Mouse (Mus musculus) adrenal gland (tissue): ENCODE results near the gene Myom1.

Experiments used
- intact Hi-C: fragments of 180-260 bp; cut with DNase I; formaldehyde crosslinking; loops from one replicate; pipeline ENCODE4 v1.15.1; 2025

The Myom1 gene

DNA sequence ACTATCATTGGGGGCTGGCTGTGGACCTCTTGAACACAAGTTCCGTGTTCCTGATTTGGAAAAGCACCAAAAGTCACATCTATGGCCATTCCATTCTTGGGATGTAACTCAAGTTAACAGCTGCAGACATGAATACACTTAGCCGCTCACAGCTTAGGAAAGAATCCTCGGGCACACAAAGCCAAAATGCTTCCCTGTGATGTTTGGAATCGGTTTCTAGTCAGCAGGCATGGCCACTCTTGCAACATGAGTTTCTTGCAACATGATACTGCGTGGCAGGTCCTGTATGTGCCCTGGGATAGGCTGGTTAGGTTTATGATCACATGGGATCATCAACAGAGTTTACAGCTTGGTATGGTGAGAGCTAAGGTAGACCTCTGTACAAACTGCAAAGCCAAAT is 91.4 kb downstream of the Myom1 start:
- intact Hi-C loops: no loop called here

DNA sequence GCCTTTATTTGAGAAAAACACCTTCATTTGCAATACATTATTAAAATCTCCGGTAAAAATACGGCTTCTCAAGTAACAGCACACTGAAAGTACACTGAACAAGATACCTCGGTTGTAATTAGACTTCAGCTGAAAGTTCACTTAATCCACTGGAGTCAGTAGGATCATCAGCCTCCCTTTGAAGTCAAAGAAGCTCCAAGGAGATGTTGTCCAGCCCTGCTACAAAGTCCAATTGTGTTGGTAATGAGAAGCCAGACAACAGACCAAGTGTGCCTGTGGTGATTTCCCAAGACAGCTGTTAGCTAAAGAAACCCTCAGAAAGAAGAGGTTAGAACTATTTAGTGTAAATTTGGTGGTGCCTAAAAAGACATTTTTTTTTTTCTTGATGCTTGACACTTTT is 92.0 kb downstream of the Myom1 start:
- intact Hi-C loops: no loop called here

- intact Hi-C loops: no loop called here
Observed at GRCm38 (mm10) chr17:71096557-71097208, 94.2 kb downstream of the Myom1 start.

GRCm38 (mm10) chr17:71097209-71097597 is 94.8 kb downstream of the Myom1 start:
- intact Hi-C loops: no loop called here

- intact Hi-C loops: no loop called here
Observed at GRCm38 (mm10) chr17:71098606-71099005, 96.2 kb downstream of the Myom1 start.

- intact Hi-C loops: no loop called here
Observed at GRCm38 (mm10) chr17:71102571-71103551, 100.4 kb downstream of the Myom1 start.

GRCm38 (mm10) chr17:71105297-71105696 is 102.9 kb downstream of the Myom1 start:
- intact Hi-C loops: no loop called here

DNA sequence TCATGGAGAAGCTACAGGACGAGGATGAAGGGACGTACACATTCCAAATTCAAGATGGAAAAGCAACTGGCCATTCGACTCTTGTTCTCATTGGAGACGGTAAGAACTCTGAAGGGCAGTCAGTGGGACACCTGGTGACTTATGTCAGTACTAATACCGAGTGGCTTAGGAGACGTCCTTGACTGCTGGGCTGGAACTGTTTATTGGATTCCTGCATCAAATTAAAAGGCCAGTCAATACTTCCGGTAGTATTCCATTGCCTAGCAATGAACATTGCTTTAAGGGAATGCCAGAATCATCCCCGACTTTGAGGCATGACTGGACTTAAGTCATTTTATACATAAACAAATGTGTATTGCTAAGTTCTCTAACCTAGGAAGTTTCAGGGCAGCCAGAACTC is 103.8 kb downstream of the Myom1 start:
- intact Hi-C loops: no loop called here

DNA sequence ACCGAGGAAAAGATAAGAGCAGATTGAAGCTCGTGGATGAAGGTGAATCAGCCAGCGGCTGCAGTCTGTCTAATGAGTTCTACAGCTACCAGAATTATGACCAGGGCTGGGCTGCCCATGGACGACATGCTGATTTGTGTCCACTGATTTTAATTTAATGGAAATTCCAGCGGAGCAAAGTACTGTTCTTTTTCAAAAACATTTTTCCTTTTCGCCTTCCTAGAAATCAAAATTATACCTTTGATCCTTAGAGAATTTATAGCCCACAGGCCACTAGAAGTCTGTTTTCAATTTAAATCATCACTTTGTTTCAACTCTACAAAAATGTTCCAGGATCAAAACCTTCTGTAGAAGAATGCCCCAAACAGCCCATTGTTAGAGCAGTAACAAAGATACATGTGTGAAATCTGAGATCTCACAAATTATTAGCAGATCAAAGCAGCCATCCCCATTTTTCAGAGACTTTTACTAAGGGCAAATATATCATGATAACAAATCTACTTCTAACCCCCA is 108.4 kb downstream of the Myom1 start:
- intact Hi-C loops: no loop called here

GRCm38 (mm10) chr17:71112689-71113088 is 110.3 kb downstream of the Myom1 start:
- intact Hi-C loops: no loop called here

- intact Hi-C loops: no loop called here
Observed at GRCm38 (mm10) chr17:71114282-71114681, 111.8 kb downstream of the Myom1 start.

- intact Hi-C loops: no loop called here
Observed at GRCm38 (mm10) chr17:71117956-71118355, 115.5 kb downstream of the Myom1 start.

DNA sequence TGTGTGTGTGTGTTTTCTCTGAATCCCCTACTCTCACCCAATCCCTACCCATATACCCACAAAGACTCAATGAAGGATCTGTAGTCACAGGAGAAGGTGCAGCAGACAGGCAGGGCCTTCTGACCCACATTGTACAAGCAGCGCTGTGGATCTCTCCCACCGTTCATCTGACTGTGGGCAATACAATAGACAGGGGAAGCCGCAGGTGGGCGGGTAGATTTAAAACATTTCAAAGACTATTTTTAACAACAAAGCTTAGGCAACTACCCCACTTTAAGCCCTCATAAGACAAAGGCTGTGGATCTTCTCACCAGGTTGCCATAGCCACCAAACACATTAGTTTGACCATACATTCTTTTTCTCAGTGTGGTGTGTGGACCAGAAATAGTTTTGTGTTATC is 116.2 kb downstream of the Myom1 start:
- intact Hi-C loops: no loop called here

GRCm38 (mm10) chr17:71120626-71121025 is 118.2 kb downstream of the Myom1 start:
- intact Hi-C loops: no loop called here

- intact Hi-C loops: no loop called here
Observed at GRCm38 (mm10) chr17:71124061-71124670, 121.7 kb downstream of the Myom1 start.

DNA sequence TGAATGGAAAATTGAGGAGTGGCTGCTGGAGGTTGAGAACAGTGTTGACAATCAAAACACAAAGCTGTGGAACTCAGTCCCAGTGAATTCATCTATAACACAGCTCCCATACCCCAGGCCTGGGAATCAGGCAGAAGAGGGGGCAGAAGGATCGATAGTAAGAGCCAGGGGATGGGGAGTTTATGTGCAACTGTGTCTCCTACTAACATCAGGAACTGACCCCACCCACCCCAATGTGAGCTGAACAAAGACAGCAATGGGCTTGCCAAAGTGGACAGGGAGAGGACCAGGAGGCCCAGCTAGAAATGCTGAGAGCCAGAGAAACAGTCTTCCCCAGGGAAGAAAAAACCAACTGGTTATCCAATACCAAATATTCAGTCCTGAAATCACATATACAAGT is 122.2 kb downstream of the Myom1 start:
- intact Hi-C loops: no loop called here

GRCm38 (mm10) chr17:71125519-71125918 is 123.1 kb downstream of the Myom1 start:
- intact Hi-C loops: no loop called here

GRCm38 (mm10) chr17:71126001-71126400 is 123.6 kb downstream of the Myom1 start:
- intact Hi-C loops: no loop called here

DNA sequence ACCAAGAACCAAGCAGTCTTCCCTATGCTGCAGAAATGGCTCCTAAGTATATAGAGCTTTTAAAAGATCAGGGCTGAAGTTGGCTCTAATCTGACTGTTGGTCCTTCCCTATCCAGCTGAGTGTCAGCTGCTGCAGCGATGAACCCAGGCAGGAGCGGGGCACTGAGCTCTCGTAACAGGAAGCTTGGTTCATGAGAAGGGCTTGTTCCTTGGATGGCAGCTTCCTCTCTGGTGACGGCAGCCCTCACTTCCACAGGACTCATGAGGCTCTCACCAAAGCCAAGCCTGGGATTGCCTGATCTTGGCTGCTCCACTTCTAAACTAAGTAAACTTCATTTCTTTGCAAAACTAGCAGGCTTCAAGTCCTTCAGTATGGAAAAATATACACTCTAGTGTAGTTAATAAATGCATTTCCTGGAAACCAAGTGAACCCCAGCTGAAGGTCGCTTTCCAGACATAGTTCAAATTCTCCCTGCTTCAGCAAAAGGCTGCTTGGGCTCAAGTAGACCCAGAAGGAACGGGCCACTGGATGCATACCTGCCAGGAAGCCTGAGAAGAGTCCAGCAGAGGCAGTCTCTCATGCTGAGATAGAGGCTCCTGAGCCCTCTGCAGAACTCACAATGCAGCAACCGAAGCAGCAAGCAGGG is 125.2 kb downstream of the Myom1 start:
- intact Hi-C loops: no loop called here

DNA sequence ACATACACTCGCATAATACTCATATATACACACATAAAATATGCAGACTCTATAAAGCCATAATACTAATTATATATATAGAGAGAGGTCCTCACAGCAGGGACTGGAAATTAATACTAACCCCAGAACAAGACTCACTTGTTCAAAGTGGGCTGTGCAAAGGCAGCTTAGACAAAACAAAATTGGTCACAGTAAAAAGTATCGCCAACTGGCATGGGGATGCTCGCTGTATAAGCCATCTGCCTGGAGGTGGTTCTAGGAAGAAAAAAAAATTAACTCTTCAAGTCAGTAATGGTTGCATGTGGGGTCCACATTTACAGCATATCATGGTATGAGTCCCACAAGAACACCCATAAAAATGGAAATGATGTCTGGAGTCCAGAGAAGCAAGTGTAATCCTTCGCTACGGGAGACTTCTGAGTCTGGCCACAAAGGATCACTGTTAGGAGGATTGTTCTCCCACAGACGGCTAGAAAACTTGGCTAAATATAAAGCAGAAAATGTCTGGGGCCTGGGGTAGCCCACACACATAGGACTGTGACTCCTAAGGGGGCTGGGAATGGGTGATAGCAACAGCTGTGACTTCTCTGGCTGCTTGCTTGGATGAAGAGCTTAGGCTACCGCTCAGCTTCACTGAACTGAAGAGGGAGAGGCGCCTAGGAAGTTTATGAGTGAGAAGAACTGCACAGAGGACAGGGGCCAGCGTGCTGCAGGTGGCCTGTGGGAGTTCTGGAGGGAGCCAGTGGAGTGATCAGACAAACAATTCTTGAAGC is 127.2 kb downstream of the Myom1 start:
- intact Hi-C loops: no loop called here

GRCm38 (mm10) chr17:71132221-71132620 is 129.8 kb downstream of the Myom1 start:
- intact Hi-C loops: no loop called here
